Mouse (Mus musculus): Measurements from ENCODE around the gene Zfp128.
"Not testable (repeated sequence)": the region's sequence is repeated elsewhere in the genome, so short reads cannot be mapped to it uniquely, and the experiment has no call there.

Zfp128 gene

GRCm38 (mm10) chr7:12922729-12923128, 41.8 kb downstream of the Zfp128 start:
- no peak for DNase-seq

- DNase-seq = no peak
These were observed 45.3 kb downstream of the Zfp128 start for GRCm38 (mm10) chr7:12926316-12926715.

- peak; percentile 69 to 79 for DNase-seq
These were observed 46.3 kb downstream of the Zfp128 start, which contains the start of gene Rnf225 for GRCm38 (mm10) chr7:12927191-12927680. Rnf225 (plus strand) TSS chr7:12927416.

GRCm38 (mm10) chr7:12927693-12928589, 47.0 kb downstream of the Zfp128 start:
- peak; percentile 38 to 58 for DNase-seq

- DNase-seq = no peak
These were observed 52.7 kb downstream of the Zfp128 start for GRCm38 (mm10) chr7:12933615-12934140.

- DNase-seq = no peak
These were observed 53.8 kb downstream of the Zfp128 start for GRCm38 (mm10) chr7:12934808-12935207.

GRCm38 (mm10) chr7:12937254-12937803, 56.4 kb downstream of the Zfp128 start:
- DNase-seq = not testable (repeated sequence)

GRCm38 (mm10) chr7:12940599-12940998, 59.6 kb downstream of the Zfp128 start:
- DNase-seq = no peak

Measured in lung, postnatal 4 days (tissue).